Mouse (Mus musculus): ENCODE results near the gene Stom.
A peak's percentile ranks its signal among the peaks of the same experiment; 100 is the strongest.

Stom gene

GRCm38 (mm10) chr2:35317604-35318003, 19.2 kb downstream of the Stom start:
- DNase-seq, result no peak

DNA sequence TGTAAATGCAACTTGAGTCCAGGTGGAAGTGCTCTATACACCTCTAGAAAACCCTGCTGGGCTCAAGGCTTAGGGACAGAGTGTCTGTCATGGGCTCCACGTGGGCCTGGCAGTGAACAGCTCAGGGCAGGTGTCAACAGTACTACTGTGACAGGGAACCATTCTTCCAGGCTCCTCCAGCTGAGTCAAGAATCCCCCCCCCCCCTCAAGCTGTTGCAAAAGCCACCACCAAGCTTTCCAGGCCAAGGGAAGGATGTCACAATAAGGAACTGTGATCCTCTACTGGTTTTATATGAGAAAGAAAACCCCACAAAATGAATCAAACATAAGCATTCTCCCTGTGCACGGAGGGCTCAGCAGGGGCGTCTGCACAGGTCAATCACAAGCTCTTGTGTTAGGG, 22.5 kb downstream of the Stom start:
- no peak for DNase-seq

DNA sequence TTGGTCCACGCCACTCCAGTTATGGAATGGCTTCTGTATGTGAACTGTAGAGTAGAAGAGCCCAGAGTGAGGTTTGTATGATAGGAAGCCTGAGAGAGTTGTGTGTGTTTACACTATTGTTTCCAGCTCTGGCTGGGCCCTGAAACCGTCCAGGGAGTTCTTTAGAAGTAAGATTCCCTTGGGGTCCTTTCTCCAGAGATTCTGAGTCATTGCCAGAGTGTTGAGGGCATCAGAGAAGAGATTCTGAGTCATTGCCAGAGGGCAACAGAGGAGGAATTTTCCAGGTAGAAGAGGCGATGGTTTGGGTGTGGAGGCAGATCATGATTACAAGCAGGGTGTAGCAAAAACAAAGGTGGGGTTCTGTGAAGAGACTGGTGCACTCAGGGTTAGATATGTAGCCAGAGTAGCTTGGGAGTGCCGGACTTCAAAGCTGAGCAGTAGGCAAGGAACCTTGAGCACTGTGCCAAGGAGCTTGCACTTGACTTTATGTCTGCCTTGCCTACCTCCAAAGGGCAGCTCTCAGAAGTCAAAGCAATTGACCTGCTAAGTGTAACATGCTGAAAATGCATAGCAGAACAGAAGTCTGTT, 26.8 kb downstream of the Stom start:
- DNase-seq, result no peak

DNA sequence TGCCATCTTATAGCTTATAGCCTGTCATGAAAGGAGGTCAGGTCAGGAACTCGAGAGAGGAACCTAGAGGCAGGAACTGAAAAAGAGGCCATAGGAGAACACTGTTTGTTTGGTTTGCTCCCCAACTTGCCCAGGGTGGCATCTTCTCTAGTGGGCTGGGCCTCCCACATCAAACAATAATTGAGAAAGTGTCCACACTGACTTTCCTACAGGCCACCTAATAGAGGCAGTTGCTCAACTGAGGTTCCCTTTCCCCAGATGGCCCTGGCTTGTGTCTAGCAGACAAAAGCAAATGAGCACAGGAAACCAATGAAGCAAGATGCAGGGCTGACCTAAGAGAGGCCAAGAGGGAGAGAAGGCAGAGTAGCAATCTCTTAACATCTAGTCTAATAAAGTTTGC, 28.6 kb downstream of the Stom start:
- no peak for DNase-seq

DNA sequence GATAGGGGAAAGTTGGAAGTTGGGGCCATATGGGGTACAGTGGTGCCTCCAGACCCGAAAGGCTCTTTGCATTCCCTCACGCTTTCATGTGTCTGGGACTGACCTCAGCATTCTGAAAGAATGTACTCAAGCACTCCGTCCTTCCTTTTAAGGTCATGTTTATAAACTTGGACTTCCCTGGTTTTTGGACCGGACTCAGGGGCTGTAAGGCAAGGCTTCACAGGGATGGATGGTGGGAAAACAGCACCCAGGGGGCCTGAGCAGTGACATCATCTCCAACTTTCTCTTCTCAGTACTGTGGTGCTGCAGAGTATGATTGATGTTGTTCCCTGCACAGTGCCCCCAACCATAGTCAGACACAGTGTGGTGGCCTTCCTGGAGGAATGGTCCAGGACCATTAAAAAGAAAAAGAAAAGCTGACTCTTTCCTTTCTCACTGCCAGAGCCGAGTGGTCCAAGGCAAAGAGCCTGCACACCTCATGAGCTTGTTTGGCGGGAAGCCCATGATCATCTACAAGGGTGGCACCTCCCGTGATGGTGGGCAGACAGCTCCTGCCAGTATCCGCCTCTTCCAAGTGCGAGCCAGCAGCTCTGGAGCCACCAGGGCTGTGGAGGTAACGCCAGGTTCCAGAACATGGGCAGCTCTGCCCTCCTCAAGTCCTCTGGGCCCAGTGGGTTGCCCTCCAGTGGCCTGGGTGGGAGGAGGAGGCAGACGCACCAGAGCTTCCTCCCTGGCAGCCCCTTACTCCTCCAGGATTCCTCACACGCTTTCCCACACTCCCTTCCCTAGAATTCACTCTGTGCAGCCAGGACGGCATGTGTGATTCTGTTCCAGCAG, 34.5 kb downstream of the Stom start:
- no peak for DNase-seq

DNA sequence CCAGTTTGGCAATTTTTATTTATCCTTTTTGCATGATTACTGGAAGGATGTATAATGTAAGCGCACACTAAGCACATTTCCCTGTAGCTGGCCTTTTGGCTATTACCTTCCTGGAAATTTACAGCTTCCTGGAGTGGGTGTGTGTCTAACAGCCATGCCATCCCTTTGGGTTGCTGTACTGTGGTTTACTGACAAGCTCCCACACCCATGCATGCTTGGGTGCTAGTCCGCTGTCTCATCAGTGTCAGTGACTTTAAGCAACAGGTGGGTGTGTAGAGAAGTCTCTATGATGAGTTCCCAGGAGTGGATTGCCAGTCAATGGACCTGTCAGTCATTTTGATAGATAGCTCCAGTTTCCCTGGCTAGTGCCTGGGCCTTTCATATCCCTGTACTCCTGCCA, 37.3 kb downstream of the Stom start:
- no peak for DNase-seq

- DNase-seq, result peak; percentile 61
Observed at GRCm38 (mm10) chr2:35297703-35298332, 39.0 kb downstream of the Stom start.

DNA sequence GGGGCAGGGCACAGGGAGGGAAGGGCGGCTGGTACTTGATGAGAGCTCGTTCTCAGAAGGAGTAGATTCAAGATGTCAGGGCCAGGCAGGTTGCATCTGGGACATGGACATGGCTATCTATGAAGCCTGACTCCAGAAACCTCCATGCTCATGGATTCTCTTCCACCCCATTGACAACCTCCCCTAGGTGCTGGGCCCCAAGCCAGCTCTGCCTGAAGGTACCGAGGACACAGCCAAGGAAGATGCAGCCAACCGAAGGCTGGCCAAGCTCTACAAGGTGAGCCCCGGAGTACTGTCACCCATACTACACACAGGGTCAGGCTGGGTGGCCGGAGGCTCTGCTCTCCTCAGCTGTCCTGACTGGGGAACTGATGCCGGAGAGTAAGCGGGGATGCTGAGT, 43.5 kb downstream of the Stom start:
- peak; percentile 46 for DNase-seq

DNA sequence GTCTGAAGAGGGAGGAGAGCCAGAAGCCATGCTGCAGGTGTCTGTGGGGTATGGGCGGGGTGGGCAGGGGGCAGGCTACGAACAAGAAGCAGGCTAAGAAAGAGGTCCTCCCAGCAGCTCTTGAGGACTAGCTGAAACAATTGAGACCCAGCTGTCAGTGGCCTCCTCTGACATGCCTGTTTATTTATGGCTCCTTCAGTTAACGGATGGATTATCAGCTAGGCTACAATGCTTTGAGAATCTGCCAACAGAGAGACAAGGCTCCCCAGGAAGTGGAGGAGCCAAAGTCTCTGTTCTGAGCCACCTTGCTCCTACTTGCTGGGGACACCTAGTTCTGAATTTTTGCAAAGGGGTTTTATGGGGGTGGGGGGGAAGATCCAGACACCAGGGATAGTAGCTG, 44.1 kb downstream of the Stom start:
- DNase-seq, result no peak

DNA sequence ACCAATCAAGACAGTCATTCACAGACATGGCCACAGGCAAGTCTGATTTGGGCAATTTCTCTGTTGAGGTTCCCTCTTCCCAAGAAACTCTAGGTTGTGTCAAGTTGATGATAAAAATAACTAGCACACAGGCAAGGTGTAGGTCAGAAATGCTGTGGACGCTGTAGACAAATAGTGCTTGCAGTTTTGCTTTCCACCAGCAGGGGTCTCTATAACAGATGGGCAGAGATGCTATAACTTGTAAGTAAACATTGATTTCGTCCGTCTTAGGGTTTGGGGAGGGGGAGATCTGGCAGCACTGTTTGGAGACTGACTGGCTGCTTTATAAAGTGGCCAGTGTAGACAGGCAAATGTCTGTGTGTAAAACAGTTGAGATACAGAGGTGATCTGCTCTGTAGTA, 44.9 kb downstream of the Stom start:
- peak; percentile 27 for DNase-seq

GRCm38 (mm10) chr2:35288758-35289635, 47.8 kb downstream of the Stom start:
- DNase-seq, result peak; percentile 53

DNA sequence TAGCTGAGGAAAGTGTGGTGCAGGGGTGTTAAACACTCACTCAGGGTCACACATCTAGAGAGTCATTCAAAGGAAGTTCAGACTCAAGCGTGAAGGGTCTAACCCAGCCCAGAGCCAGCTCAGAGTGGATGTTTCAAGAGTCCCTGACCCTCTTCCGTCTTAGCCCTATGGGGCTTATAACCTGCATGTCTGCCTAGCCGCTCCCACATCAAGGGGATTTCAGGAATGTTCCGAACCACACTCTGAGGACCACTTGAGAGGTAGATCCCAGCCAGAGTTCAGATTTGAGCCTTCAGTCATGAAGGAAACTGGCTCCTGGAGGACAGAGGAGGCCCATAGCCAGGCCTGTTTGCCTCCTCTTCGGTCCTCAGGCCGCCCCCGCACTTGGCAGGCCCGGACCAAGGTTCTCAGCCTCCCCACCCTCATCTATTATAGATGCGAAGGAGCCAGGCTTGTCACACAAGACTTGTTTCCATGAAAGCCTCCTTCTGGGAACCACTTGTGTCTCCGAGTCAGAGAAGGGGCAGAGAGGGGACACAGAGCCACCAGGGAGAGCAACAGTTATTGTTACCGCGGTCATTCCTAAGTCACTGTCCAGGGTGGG, 49.7 kb downstream of the Stom start:
- no peak for DNase-seq

DNA sequence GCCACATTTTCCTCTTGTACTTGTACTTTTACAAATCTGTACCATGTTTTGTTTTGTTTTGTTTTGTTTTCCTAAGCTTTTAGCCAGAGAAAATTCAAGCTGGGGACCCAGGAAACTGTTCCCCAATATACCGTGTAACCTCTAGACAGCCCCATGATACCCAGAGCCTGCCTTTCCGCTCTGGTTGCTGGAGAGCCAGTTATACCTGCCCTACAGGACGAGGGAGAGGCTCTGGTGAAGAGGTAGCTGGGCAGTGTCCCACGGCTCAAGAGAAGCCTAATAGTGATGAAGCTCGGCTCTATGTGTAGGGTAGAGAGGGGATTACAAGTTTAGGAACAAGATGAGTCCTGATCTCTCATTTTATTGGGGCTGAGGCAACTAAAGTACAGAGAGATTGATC, 51.6 kb downstream of the Stom start:
- DNase-seq, result no peak

DNA sequence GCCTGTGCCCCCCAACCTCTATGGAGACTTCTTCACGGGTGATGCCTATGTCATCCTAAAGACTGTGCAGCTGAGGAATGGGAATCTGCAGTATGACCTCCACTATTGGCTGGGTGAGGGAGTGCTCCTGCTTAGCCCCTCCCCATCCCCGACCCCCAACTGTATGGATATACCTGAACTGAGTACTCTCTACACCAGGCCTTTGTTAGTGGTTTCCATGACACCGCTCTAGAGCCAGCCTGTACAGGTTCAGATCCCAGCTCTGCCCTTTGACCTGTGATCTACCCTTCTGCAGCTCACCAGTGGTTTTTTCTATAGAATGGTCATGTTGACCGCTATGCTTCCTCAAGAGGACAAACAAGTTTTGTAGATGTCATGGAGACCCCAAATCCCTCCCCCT, 52.8 kb downstream of the Stom start:
- no peak for DNase-seq

GRCm38 (mm10) chr2:35282214-35282613, 54.6 kb downstream of the Stom start:
- DNase-seq, result no peak

GRCm38 (mm10) chr2:35280001-35280400, 56.8 kb downstream of the Stom start:
- no peak for DNase-seq

- no peak for DNase-seq
Observed at GRCm38 (mm10) chr2:35278371-35279210, 58.2 kb downstream of the Stom start.

DNA sequence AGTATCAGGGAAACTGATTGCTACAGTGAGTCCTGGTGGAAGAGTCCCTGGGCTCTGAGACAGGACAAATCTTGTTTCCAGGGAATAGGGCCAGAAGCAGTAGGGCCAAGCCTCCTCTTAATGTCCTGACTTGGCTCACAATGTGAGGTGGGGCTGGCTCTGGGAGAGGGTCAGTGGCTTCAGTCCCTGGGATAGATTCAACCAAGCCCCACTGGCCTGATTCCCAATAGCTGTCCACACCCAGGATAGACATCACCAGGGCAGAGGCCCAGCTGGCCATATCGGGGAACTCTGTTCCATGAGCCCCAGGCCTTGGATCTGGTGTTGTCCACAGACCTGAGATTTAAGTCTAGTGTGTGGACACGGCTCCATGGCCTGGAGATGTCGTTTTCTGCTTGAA, 59.1 kb downstream of the Stom start:
- DNase-seq, result no peak

GRCm38 (mm10) chr2:35273536-35273935, 63.2 kb downstream of the Stom start:
- no peak for DNase-seq

DNA sequence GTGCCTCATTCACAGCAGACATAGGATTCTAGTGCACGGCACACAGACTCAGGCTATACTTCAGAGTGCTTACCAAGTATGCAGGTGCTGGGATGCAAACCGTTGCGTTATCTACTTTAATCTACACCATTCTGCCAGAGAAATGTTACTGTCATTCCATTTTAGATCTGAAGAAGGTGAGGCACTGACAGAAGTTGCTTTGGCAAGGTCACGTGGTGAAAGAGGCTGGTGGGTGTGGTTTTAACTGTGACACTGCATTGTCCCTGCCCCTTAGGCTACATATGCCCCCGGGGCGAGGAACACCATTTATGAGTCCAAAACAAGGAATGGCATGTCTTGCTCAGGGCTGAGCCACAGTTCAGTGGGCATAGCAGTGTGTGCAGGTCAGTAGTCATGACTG, 63.9 kb downstream of the Stom start:
- DNase-seq, result no peak

DNA sequence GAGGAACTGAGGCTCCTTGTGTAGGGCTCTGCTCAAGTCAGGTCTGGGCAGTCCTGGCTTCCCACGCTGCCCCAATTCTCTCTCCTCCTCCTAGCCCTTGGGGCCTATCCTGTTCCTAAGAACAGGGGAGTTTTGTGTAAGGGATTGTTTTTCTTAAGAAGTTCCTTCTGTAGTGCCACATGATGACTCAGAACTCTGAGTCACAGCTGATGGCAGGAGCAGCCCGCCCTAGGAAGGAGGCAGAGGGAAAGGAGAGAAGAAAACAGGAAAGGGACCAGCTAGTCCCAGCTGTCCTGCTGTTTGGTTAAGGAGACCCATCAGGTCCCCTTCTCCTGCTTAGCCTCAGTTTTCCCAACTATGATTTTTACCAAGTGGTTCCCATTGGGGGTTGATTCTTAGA, 65.0 kb downstream of the Stom start:
- DNase-seq, result no peak

DNA sequence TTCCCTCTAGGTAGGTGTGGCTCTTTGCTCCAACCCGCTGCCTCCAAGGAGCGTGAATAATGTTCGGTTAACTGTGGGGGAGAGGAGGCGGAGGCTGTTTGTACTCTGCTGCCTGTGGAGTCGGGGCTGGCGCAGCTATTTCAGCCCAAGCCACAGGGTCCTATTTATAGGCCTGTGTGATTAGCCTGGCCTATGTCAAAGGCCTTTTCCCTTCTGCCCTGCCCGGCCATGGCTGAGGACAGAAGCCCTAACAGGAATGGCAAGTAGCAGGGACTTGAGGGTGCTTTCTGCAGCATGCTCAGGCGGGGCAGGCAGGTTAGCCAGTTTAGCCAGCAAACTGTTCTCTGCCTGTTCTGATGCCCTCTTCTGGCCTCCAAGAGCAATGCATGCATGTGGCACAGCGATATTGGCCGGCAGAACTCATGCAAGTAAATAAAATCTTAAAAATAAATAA, 66.2 kb downstream of the Stom start:
- peak; percentile 24 for DNase-seq
